Mouse (Mus musculus): ENCODE data around the gene Plekho1.

- no peak for TF ChIP-seq POLR2A (IDR thresholded peaks at IDR 0.05; ENCODE audit: borderline replicate concordance, extremely low read depth, insufficient read depth, insufficient read length, poor library complexity, severe bottlenecking)
- peak; percentile 59; the same call in 1 of the 2 replicates for TF ChIP-seq CTCF (IDR thresholded peaks at IDR 0.05; ENCODE audit: borderline replicate concordance, extremely low read depth, insufficient read depth, insufficient read length)
Observed at GRCm38 (mm10) chr3:95963681-95964080, 32.1 kb downstream of the Plekho1 start.
